Mouse (Mus musculus) right cerebral cortex, postnatal 14 days (tissue): Measurements from ENCODE around the gene Socs5.

Experiments used
- DNase-seq: peaks from one replicate; pipeline ENCODE4 v3.0.0; 2022

Socs5 gene

DNA sequence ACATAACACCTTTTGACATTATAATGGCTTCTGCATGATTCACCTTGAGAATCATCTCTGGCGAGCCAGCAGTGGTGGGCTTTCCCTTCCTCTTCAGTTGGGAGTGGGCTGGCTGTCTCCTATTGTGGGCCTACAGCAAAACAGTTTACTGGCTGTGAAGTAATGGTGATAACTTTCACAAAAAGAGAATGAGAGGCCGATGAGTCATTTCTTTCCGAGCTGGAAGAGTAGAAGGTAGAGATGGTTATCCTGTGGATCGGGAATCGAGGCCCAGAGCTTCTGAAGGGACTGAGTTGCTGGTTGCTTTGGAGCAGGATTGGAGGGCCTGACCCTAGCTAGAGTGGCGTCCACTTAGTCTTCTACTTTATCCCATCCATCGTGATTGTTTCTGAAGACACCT lies 2.0 kb downstream of the Socs5 start:
- DNase-seq: no peak

DNA sequence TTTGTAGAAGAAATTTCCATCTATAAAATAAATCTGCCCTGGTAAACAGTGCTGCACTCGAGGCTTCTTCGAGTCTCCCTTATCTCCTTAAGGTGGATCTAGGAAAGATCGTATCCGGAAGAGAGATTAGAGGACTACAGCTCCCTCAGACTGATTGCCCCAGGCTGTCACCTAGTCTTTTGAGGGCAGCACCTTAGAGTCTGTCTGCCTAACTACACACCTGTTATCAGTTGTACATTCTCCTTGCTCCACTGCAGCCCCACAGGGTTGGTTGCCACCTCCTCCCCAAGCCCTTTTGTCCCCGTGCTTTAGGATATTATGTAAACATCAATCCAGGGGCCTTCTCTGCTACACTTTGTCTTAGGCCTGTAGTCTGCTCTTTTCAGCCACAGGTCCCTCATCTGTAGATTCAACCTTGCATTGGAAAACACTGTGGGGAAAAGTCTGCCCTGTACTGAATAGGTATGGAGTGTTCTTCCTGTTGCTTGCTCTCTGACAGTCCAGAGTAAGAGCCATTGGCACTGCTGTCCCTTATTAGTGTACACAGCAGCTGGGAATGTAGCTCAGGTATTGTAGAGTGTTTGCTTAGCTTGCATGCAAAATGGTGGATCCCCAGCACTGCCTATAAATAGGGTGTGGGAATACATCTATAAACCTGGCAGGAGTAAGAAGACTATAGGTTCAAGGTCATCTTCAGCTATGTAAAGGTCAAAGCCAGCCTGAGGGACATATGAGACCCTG lies 5.5 kb downstream of the Socs5 start:
- no peak for DNase-seq

DNA sequence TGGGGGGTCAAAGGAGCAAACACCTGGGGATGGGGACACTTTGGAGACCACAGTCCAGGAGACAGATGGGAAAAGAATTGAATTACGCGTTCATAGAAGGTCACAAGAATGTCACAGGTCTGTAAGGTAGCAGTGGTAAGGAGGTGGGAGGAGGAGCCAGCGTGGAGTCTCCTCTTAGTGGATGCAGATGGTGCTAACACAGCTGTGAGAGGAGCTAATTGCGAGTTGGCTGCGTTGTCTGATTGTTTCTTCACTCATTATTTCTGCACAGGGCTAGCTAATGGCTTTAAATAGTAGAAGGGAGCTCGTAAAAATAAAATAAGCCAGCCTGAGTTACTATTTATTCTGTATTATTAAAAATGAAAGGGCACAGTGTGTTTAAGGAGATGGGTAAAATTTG lies 8.1 kb downstream of the Socs5 start:
- no peak for DNase-seq

- no peak for DNase-seq
Observed at GRCm38 (mm10) chr17:87118966-87119526, 11.6 kb downstream of the Socs5 start.

- DNase-seq: no peak
Observed at GRCm38 (mm10) chr17:87125344-87125743, 17.9 kb downstream of the Socs5 start.

GRCm38 (mm10) chr17:87132258-87132657 lies 24.8 kb downstream of the Socs5 start:
- no peak for DNase-seq

- DNase-seq: no peak
Observed at GRCm38 (mm10) chr17:87133823-87134222, 26.3 kb downstream of the Socs5 start.

- DNase-seq: no peak
Observed at GRCm38 (mm10) chr17:87134631-87135030, 27.2 kb downstream of the Socs5 start.

DNA sequence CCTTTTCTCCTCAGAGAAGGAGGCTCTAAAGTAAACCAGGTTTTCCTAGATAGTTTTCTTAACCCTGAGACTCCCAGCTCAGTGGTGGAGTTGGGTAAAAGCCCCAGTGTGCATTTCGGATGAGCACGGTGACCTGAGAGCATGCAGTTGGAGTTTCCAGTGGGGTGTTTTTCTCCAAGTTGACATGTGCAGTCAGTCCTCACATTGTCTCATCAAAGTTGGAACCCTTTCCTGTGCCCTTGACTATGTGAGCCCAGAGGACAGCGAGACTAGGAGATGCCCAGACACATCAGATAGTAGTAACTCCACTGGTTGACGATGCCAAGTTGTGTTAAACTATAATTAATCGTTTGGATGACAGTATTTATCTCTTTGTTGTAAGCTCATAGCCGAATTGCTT lies 28.3 kb downstream of the Socs5 start:
- no peak for DNase-seq

DNA sequence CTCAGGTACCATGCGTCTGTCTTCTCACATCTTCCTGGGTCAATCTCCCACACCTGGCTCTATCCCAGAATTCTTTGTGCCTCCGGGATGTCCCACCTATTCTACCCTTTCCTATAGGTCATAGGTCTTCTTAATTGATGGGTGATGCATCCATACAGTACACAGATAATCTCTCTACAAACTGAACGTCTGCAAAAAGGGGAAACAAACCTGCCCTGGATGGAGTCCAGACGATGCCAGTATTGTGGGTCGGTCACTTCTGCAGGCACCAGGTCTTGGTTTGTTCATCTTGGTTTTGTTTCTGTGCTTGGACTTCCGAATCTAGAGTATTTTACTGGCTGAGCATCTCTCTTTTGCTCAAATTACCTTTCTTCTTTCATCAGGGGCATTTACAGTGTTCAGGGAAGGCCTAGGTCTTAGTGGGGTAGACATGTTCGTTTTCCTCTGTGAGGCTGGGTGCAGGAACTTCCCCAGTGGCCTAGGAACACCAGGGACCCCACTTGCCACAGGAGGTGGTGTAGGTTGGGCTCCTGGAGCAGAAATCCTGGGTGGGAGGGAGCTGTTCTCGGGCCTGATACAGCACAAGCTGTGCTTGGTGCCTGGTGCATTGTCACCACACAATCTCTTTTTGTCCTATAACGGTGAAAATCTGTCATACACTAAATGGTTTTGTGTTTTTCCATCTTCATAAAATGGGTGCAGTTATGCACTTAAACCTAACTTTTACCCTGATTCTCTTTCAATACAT lies 33.9 kb downstream of the Socs5 start:
- DNase-seq: no peak

DNA sequence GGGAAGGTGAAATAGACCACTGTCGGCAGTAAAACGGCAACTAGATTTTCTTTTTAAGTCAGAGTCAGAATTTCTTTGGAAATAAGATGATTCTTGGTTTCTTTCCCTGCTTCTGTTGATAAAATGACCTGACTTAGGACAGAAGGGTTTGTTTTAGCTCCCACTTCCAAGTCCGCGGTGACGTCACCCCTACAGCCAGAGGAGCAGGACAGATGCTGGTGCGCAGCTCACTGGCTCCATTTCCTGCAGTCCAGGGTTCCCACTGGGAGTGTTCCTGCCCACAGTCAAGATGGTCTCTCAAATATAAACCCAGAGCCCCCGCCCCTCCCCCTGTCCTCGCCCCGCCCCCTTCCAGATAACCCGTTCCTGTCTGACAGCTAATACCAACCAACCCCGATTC lies 34.8 kb downstream of the Socs5 start:
- peak; percentile 23 for DNase-seq

GRCm38 (mm10) chr17:87143186-87143585 lies 35.7 kb downstream of the Socs5 start:
- no peak for DNase-seq

DNA sequence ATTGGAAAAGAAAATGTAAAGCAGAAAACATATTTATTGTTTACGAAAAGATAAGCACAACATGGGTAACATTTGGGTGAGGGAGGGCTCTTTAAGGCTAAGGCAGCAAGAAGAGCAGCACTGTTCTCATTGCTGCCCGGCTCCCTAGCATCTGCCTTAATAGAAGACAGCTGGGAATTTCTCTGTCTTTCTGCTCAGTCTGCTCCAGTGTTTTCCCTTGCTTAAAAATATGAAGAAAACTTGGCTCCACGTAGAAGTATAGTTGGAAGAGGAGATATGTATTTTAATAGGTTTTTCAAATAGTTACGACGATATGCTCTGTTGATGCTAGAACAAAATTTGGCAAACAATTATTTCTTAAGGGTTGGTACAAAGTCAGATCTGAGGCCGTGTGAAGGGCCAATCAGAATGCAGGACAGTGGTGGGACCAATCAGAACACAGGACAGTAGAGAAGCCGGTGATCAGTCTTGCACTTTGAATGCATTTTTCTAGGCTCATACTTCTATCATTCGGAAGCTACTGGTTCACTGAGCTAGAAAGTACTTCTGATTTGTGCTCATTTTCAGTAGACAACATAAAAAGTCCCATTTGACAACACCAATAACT lies 39.0 kb downstream of the Socs5 start:
- no peak for DNase-seq

DNA sequence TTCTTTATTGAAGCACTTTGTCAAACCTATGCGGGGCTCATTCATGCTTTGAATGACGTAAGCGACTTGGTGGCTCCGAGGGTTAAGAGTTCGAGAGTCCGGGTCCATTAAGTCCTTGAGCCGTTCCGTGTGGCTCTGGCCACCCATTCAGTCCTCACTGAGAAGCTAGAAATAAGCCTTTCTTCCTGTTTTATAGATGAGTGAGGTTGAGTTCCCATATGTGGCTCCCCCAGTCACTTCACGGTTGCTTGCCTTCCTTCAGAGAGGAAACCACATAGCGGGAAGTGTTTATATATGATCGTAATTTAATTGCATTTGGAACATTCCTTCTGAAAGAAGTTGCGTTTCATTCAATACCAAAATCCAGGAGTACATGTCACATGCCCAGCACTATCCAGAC lies 42.3 kb downstream of the Socs5 start:
- no peak for DNase-seq

DNA sequence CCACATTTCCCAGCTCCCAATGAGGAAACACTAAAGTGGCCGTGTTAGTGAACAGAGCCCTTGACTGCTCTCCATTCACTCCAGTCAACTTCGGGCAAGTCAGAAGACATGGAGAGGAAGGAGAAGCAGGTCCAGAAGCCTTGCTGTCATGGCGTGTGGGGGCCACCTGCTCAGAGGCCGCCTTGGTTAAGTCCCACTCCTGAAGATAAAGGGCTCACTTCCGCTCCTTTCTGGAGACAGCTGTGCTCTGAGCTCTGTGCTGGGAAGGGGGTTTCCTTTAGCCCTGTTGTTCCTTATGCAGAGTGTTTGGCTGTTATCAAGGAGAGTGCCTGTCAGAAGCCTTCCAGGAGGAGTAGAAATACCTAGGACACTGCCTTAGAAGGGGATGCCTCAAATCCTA lies 45.5 kb downstream of the Socs5 start:
- DNase-seq: no peak

DNA sequence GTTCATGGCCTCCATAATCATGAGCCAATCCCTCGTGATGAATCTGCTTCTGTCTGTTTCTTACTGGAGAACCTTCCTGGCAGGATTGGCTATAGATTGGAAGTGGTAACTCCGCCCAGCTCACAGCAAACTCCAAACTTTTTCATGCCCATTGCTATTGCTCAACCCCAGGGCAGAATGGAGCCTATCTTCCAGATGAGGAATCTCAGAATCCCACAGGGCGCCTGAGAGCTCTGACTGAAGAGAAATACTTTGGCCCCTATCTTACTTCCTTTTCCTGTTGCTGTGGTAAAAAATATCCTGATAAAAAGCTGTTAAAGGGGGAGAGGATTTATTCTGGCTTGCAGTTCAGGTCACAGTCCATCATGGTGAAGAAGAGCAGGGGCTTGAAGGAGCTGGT lies 48.2 kb downstream of the Socs5 start:
- no peak for DNase-seq

GRCm38 (mm10) chr17:87157739-87158138 lies 50.3 kb downstream of the Socs5 start:
- no peak for DNase-seq

DNA sequence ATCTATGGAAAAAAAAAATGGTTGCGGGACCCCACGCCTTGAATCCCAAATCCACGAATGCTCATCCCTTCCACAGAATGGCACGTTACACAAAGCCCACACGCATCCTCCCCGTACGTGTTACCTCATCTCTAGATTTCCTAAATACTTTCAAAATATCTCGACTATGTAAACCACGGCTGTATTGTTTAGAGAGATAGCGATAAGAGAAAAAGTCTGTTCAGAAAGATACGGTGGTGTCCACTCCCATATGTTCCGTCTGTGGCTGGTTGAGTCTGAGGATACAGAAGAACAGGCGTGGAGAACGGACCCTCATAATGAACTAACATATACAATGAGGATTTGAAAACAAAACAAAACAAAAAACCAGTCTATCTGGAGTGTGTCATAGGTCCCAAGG lies 51.1 kb downstream of the Socs5 start:
- no peak for DNase-seq

DNA sequence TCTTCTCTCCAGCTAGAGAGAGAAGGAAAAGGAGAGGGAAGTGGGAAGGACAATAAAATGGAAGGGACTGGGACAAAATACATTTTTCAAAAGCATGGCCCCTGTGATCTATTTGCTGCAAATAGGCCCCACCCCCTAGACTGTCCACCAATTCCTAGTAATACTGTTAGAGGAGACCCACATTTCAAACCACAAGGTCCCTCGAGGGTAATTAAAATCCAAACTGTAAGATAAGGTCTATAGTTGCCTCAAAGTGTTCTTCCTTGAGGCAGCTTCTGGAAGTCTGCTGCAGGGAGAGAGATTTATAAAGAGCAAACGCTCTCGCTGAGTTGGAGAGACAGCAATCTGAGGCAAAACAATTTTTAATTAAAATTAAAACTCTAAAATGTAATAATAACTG lies 52.8 kb downstream of the Socs5 start:
- no peak for DNase-seq

DNA sequence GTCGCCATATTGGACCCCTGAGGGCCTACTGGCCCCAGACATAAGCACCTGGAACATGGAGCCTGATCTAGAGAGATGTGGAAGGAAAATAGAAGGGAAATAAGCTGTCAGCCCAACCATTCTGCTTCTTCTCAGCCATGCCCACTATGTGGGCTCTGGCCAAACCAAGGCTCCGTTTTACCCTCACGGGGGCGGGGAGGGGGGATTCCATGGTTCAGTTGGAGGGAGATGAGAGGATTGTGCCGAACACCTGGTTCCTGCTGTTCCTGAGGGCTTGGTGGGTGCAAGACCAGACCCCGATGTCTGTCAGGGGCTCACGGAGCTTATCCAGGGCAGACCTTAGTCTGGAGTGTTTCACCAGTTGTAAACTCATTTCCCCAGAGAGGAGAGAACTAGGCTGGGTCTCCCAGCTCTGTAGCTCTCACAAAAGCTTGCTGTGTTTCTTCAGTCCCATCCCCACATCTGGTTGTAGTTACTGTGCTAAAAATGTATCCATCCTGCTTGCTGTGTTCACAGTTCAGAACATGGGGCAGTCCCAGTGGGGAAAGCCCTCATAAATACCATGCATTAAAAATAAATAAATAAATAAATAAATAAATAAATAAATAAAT lies 56.9 kb downstream of the Socs5 start:
- no peak for DNase-seq

GRCm38 (mm10) chr17:87167407-87167806 lies 59.9 kb downstream of the Socs5 start:
- no peak for DNase-seq

GRCm38 (mm10) chr17:87169076-87169475 lies 61.6 kb downstream of the Socs5 start:
- no peak for DNase-seq

GRCm38 (mm10) chr17:87170364-87170763 lies 62.9 kb downstream of the Socs5 start:
- no peak for DNase-seq
